Mouse (Mus musculus) neural tube, embryonic 14.5 days (tissue): ENCODE measurements around the gene Dlgap1. TPM values are rescaled to one million over a fixed set of nuclear protein-coding genes. Genes with fewer than 3 reads are reported as not detected.

ENCODE experiments used
- ATAC-seq: fragments of 200-750 bp; cut with Nextera tagmentation; 2 replicates; pipeline ENCODE4 v1.8.0; 2017; ENCODE audit warnings: low read depth, mild to moderate bottlenecking, moderate TSS enrichment, moderate library complexity
- H3K27ac ChIP-seq: fragments of 300-500 bp; sonication (generic); 2 replicates; pipeline ENCODE4 v1.5.1; 2014; ENCODE audit warnings: low read depth, mild to moderate bottlenecking, control low read depth, low read length, moderate library complexity, mixed read lengths
- H3K27me3 ChIP-seq: fragments of 300-500 bp; sonication (generic); 2 replicates; pipeline ENCODE4 v1.6.1; 2014; ENCODE audit warnings: low read length; ENCODE audit not compliant: control insufficient read depth, insufficient read depth
- H3K36me3 ChIP-seq: fragments of 300-500 bp; sonication (generic); 2 replicates; pipeline ENCODE4 v1.6.1; 2014; ENCODE audit warnings: low read length, mixed read lengths; ENCODE audit not compliant: control insufficient read depth, insufficient read depth
- H3K4me1 ChIP-seq: fragments of 300-500 bp; sonication (generic); 2 replicates; pipeline ENCODE4 v1.6.1; 2014; ENCODE audit warnings: low read length; ENCODE audit not compliant: control insufficient read depth, insufficient read depth
- H3K4me2 ChIP-seq: fragments of 300-500 bp; sonication (generic); 2 replicates; pipeline ENCODE4 v1.6.1; 2014; ENCODE audit warnings: mild to moderate bottlenecking, low read depth, low read length, control low read depth
- H3K4me3 ChIP-seq: fragments of 300-500 bp; sonication (generic); 2 replicates; pipeline ENCODE4 v1.5.1; 2014; ENCODE audit warnings: low read depth, low read length, control low read depth, mixed read lengths
- H3K9ac ChIP-seq: fragments of 300-500 bp; sonication (generic); replicated peaks from 2 replicates; pipeline ENCODE4 v1.6.1; 2014; ENCODE audit warnings: low read depth, mild to moderate bottlenecking, control low read depth, low read length, mixed read lengths
- H3K9me3 ChIP-seq: fragments of 300-500 bp; sonication (generic); 2 replicates; pipeline ENCODE4 v1.6.1; 2016; ENCODE audit warnings: low read length; ENCODE audit not compliant: control insufficient read depth
- WGBS: fragments of 180-500 bp; shearing (Covaris S2); extraction: QIAGEN DNeasy Blood & Tissue Kit; methylation state at CpG from one replicate; pipeline ENCODE4 v1.1.7; 2014; 5-methylcytosine and 5-hydroxymethylcytosine counted together
- polyA plus RNA-seq: library from polyadenylated mRNA; unstranded; fragments of >200 nt; fragmentation: Nextera tagmentation; extraction: Ambion mirVana; gene quantifications from 2 replicates; pipeline ENCODE4 v1.2.1, GENCODE M21; 2014

Gene Dlgap1
- polyA plus RNA-seq, 1 experiment from 2014 or later = 51.0 TPM

DNA sequence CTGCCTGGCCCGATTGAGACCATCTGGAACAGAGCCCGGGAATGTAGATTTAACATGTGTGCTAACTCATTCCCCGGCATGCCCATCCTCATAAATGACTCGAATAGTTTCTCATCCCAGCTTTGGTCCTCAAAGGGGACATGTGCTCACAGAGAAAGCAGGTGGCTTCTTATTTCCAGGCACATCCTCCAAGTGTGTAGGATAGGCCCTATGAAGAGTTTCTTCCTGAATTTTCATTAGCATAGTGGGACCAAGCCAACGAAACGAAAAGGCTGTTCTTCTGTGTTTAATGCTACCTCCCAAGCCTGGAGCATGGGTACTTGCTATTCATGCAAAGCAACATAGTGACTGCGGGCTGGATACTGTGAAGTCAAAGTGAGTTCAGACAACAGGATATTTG is 503.3 kb downstream of the Dlgap1 start:
- no peaks in the 10 kb centered on the region for H3K4me1 ChIP-seq
- H3K36me3 ChIP-seq = no peaks in the 10 kb centered on the region
- no peak overlapping the region for H3K27ac ChIP-seq
- H3K9ac ChIP-seq = no peak overlapping the region
- H3K27me3 ChIP-seq = no peaks in the 10 kb centered on the region
- no peak overlapping the region for H3K4me3 ChIP-seq
- ATAC-seq = no peak
- WGBS = 85% methylated on average over 7 of the region's 7 CpGs
- H3K4me2 ChIP-seq = no peak overlapping the region
- no peaks in the 10 kb centered on the region for H3K9me3 ChIP-seq

DNA sequence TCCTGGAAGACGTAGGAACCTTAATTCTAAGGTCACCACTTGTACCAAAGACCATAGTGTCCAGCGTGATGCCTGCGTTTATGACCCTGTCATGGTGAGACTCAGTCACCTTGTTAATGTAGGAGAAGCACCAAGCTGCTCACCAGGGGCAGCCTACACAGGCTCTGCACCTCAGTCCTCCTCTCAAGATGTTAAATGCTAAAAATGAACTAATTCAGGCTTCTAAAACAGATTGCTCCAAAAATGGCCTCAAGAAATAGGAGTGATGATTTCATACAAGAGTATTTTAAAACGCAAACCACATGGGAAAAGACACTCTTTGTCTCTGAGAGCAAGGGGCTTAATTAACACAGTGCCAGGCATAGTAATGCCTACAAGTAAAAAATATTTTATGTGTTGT is 505.0 kb downstream of the Dlgap1 start:
- no peaks in the 10 kb centered on the region for H3K36me3 ChIP-seq
- no peak overlapping the region for H3K4me3 ChIP-seq
- H3K4me1 ChIP-seq = no peaks in the 10 kb centered on the region
- H3K9me3 ChIP-seq = no peaks in the 10 kb centered on the region
- H3K4me2 ChIP-seq = no peak overlapping the region
- WGBS = 85% methylated on average over 4 of the region's 4 CpGs
- H3K27ac ChIP-seq = no peak overlapping the region
- H3K9ac ChIP-seq = no peak overlapping the region
- no peak for ATAC-seq
- no peaks in the 10 kb centered on the region for H3K27me3 ChIP-seq

DNA sequence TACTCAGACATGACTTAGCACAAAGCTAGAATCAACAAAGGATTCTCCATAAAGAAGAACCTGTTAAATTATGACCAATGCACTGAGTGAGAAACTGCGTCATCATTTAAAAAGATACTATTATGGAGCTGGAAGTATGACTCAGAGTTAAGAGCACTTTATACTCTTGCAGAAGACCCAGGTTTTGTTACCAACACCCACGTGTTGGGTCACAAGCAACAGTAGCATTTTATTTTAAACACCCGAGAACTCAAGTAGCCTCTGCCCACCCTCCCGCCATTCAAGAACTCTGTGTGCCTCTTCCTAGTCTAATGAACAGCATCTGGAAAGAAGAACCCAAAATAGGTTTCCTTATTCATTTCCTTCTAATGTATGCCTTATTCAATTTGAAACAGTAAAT is 514.8 kb downstream of the Dlgap1 start:
- H3K36me3 ChIP-seq = no peaks in the 10 kb centered on the region
- H3K9me3 ChIP-seq = no peaks in the 10 kb centered on the region
- no peak overlapping the region for H3K4me3 ChIP-seq
- WGBS = 90% methylated on average over 4 of the region's 4 CpGs
- H3K4me2 ChIP-seq = no peak overlapping the region
- H3K4me1 ChIP-seq = no peaks in the 10 kb centered on the region
- no peak overlapping the region for H3K27ac ChIP-seq
- no peaks in the 10 kb centered on the region for H3K27me3 ChIP-seq
- ATAC-seq = no peak
- H3K9ac ChIP-seq = no peak overlapping the region

DNA sequence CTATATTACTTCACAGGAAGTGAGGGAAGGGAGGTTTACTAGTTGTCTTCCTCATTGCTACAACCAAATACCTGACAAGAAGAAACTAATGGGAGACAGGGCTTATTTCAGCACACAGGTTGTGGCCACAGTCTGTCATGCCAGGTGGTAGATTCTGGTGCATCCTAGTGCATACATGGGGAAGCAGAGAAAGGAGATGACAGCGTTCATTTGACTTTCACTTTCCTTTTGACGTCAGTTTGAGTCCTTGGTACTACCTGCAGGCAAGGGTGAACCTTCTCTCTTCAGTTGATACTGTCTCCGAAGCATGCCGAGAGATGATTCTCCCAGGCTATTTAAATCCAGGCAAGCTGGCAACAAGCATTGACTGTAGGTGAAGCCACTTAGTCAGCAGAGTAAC is 516.8 kb downstream of the Dlgap1 start:
- H3K4me3 ChIP-seq = no peak overlapping the region
- H3K27me3 ChIP-seq = no peaks in the 10 kb centered on the region
- ATAC-seq = no peak
- no peak overlapping the region for H3K9ac ChIP-seq
- H3K36me3 ChIP-seq = no peaks in the 10 kb centered on the region
- H3K9me3 ChIP-seq = no peaks in the 10 kb centered on the region
- WGBS = 94% methylated on average over 4 of the region's 4 CpGs
- H3K4me2 ChIP-seq = no peak overlapping the region
- no peaks in the 10 kb centered on the region for H3K4me1 ChIP-seq
- H3K27ac ChIP-seq = no peak overlapping the region

DNA sequence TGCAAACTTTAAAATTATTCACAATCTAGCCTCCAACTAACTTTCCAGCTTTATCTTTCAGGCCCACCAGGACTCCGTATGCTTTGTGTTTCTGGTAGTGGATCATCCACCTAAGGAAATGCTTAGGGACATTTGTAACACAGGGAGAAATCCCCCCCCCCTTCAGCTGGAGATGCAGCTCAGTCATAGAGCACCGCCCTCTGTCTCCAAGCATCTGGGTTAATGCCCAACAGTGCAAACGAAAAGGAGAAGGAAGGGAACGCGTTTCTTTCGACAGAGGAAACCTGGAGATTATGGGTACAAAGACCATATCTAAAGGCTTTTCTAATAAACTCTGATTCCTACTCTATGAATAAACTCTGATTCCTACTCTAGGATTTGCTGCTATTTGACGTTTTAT is 517.4 kb downstream of the Dlgap1 start:
- Histone ChIP-seq H3K27me3 (no peaks in the 10 kb centered on the region), H3K9me3 (no peaks in the 10 kb centered on the region), H3K27ac (no peak overlapping the region), H3K9ac (no peak overlapping the region), H3K4me3 (no peak overlapping the region), H3K4me2 (no peak overlapping the region), H3K36me3 (no peaks in the 10 kb centered on the region), H3K4me1 (no peaks in the 10 kb centered on the region)
- no peak for ATAC-seq
- 85% methylated on average over 7 of the region's 7 CpGs for WGBS

DNA sequence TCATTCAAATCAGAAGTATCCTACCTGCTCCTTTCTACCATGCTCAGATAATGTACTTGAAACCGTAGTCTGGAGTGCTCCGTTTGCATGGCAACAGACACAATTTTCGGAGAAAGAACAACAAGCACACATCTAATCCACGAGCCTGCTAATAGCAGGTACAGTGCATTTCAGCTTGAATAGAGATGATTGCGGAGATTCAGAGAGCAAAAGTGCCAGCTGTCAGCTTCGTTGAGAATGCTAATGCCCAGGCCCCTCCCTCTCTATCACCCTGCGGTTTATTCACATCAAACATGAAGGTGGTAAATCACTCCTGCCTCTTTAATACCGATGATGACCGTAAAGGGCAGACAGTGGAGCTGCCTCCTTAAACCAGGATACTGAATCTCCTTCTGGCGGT is 518.0 kb downstream of the Dlgap1 start:
- Histone ChIP-seq H3K9ac (no peak overlapping the region), H3K4me3 (no peak overlapping the region), H3K4me1 (no peaks in the 10 kb centered on the region), H3K27me3 (no peaks in the 10 kb centered on the region), H3K36me3 (no peaks in the 10 kb centered on the region), H3K4me2 (no peak overlapping the region), H3K9me3 (no peaks in the 10 kb centered on the region), H3K27ac (no peak overlapping the region)
- WGBS = 48% methylated on average over 10 of the region's 10 CpGs
- ATAC-seq = peak; percentile 60; the same call in 1 of the 2 replicates

DNA sequence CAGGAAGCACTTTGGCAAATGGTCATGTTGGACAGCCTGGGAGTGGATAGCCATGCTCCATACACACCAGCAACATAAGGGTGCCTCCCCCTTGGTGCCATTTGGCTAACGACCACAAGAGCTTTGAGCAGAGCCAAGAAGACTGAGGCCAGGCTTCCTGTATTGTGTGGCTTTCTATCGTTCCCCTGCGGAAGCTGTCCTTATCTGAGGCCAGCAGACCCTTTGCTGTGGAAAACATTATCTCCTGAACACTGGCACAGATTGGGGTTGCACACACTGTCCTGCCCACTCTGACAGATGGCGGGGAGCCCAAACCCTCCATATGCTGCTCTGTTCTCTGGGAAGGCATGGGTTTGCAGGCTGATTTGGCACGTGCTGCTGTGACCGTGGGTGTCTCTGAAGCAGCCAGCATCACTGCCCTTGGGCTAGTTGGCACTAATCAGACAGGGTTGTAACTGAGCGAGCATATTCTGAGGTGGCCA is 520.0 kb downstream of the Dlgap1 start:
- no peak overlapping the region for H3K4me3 ChIP-seq
- WGBS = 69% methylated on average over 7 of the region's 7 CpGs
- ATAC-seq = peak; percentile 78; the same call in 1 of the 2 replicates
- H3K27me3 ChIP-seq = no peaks in the 10 kb centered on the region
- H3K27ac ChIP-seq = no peak overlapping the region
- no peak overlapping the region for H3K9ac ChIP-seq
- no peaks in the 10 kb centered on the region for H3K9me3 ChIP-seq
- no peaks in the 10 kb centered on the region for H3K36me3 ChIP-seq
- no peaks in the 10 kb centered on the region for H3K4me1 ChIP-seq
- H3K4me2 ChIP-seq = no peak overlapping the region

DNA sequence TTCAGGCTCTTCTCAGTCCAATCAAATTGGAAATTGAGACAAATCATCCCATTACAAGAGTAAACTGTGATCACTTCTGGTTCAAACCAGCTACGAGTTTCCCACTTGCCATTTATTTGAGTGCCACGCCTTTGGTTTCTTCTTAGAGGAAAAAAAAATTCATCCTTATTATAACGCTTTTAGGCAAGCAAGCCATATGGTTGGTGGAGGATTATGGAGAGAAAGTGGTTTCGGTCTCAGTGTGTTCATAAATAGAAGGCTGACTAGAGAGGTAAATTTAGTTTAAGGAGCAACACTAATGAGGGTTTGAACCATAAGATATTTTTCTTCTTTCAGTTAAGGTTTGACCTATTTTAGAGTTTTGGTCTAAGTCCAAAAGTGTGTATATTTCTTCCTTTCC is 522.7 kb downstream of the Dlgap1 start:
- Histone ChIP-seq H3K4me2 (no peak overlapping the region), H3K36me3 (no peaks in the 10 kb centered on the region), H3K4me3 (no peak overlapping the region), H3K9me3 (no peaks in the 10 kb centered on the region), H3K27me3 (no peaks in the 10 kb centered on the region), H3K27ac (no peak overlapping the region), H3K4me1 (no peaks in the 10 kb centered on the region), H3K9ac (no peak overlapping the region)
- WGBS = 89% methylated on average over 4 of the region's 4 CpGs
- no peak for ATAC-seq

DNA sequence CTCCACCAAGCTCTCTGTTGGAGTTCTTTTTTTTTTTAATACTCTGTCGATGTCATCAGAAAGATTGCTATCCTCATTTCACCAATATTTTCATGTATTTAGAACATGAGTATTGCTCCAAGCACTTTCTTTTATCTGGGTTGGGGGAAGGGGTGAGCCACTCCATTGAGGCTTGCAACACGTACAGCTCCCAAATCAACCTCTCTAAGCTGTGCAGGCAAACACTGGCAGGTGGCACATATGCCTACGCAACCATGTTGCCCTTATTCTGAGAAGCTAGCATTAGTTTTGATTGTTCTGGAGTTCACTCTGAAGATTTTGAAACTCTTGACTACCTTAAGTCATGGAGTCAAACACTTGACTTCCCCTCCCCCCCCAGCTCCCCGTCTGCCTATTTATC is 525.5 kb downstream of the Dlgap1 start:
- no peak overlapping the region for H3K27ac ChIP-seq
- H3K36me3 ChIP-seq = no peaks in the 10 kb centered on the region
- no peak overlapping the region for H3K4me3 ChIP-seq
- no peak overlapping the region for H3K4me2 ChIP-seq
- H3K9ac ChIP-seq = no peak overlapping the region
- H3K4me1 ChIP-seq = no peaks in the 10 kb centered on the region
- WGBS = 88% methylated on average over 4 of the region's 4 CpGs
- H3K27me3 ChIP-seq = no peaks in the 10 kb centered on the region
- no peaks in the 10 kb centered on the region for H3K9me3 ChIP-seq
- ATAC-seq = no peak

DNA sequence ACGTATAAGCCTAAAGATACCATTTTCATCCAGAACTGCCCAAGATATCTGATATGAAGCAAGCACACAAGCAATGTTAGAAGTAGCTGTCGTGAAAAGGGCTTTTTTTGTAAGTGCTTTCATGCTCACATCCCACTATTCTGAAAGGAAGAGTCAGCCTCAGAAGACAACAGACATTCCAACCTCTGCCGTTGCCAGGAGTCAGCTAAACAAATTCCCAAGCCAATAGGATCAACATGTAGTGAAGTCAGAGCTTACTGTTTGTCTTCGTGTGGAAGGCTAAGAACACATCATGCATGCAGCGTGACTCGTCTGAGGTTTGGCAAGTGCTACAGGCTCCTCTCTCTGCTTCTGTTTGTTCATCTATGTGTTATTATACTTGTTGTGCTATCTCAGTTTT is 529.4 kb downstream of the Dlgap1 start:
- Histone ChIP-seq H3K4me2 (no peak overlapping the region), H3K4me1 (no peaks in the 10 kb centered on the region), H3K4me3 (no peak overlapping the region), H3K9me3 (no peaks in the 10 kb centered on the region), H3K9ac (no peak overlapping the region), H3K27ac (no peak overlapping the region), H3K27me3 (no peaks in the 10 kb centered on the region), H3K36me3 (no peaks in the 10 kb centered on the region)
- 64% methylated on average over 6 of the region's 6 CpGs for WGBS
- ATAC-seq = no peak
